Mouse (Mus musculus) kidney, adult 18-20 months (tissue): ENCODE data around the gene Pml.
A peak's percentile ranks its signal among the peaks of the same experiment; 100 is the strongest.

Experiments
- DNase-seq: peaks from one replicate; pipeline ENCODE4 v3.0.0; 2021

Pml gene

DNA sequence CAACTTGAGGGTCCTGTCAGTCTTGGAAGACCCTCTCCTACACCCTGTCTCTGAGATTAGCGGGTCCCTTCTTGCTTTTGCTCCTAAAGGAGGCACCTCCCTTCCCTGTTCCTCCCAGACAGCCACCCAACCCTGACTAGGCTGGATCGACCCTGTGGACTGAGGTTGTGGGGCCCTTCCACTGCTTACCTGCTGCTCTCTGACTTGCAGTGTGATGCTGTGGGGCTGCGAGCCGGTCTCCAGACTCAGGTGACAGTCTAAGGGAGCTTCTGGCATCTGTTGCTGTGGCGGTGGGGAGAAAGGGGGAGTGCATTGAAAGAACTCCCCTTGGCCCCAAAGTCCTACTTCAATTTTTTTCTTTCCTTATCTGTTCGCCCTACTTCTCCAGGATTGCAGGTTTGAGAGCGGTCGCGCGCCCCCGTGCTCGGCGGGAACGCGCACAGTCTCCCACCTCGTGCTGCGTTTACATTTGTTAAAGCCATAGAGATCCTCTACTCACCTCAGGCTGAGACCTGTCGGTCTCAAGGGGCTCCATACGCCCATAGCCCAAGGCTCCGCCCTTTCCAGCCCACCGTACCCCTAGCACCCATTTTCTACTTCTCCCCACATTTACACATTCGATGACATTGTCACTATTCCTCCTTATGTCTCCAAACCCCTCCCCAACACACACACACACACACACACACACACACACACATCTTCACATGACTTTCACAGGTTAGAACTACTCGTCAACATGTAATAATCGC is 48.3 kb downstream of the Pml start:
- no peak for DNase-seq

DNA sequence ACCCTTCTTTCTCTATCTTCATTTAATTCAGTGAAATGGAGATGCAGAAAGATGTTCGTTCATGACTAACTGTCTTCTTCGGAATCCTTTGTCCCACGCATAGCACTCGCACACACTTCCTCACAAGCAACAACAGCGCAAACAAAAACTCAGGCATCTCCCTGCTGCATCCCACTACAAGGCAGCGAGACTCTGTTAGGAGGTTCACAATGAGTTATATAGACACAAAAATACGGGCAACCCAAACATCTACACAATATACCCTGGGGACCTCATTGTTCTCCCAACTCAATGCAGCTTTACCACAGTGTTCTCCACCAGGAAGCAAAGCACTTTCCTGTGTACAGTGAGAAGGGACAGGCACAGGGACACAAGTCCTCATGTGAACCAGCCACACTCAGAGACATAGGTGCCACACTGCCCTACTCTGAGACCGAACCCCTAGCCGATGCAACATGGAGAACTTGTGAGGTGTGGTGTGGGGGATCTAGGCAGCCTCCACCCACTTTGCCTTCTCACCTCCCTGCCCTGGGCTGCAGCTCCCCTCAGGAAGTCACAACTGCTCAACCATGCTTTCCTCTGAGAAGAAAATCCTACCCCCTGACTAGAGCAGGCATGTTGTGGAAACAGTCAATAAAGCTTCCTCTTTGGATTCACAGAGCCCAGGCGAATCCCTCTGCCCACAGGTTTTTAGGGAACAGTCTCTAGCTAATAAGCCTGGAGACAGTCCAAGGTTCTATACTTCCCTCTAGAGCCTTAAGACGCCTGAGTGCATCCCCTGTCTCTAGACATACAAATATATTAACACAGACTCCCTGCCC is 49.1 kb downstream of the Pml start:
- no peak for DNase-seq

DNA sequence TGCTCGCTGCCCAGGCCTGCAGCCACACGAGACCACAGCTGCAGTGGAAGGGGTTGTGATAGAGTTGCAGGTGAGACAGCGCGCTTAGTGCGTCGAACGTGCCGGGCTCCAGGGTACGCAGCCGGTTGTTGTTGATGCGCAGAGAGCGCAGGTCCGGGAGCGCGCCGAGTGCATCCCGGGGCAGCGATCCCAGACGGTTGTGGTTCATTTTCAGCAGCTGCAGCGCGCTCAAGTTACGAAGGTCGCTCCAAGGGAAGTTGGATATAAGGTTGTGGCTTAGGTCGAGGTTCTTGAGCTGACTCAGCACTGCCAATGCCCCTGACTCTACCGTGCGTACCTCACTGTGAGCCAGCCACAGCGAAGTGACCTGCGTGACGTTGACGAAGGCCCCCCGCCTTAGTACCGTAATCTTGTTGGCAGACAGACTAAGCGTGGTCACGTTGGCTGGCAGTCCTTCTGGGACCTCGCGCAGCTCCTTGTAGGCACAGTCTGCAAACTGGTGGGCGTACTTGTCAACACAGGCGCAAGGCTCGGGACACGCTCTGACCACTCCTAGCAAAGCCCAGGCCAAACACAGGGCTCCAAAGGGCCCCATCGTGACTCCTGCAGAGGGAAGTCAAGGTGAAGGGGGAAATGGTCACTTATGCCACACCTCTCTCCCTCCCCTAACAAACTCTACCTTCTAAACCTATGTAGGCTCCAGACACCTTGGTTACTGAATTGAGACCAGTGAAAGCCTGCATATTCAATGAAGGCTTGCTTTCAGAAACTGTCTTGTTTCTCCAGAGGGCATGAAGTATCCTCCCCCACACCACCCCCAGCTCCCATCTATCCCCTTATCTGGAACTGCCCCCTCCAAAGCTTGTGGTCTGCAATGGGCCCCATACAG is 50.0 kb downstream of the Pml start:
- DNase-seq: no peak

DNA sequence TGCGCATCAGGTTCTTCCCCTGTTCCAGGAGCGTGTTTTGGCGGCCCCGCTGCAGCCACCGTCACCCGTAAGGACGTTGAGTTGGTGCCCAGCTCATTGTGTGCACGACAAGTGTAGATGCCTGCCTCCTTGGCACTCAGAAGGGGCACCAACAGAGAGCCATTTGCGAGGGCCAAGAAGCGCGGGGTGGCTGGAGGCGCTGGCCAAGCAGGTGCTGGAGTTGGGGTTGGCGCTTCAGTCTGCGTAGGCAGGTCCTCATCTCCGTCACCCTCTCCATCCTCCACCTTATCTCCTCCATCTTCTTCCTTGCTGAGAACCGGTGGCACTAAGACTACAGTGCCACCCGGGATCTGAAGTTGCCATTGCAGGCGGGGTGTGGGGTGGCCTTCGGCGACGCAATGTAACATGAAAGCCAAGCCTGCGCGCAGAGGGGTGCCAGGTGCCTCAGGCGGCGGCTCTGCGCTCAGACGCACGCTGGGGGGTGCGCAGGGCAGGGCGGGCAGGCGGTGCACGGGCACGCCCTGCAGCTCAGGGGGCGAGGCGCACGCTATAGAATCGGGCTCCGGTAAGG is 50.7 kb downstream of the Pml start:
- DNase-seq: no peak

DNA sequence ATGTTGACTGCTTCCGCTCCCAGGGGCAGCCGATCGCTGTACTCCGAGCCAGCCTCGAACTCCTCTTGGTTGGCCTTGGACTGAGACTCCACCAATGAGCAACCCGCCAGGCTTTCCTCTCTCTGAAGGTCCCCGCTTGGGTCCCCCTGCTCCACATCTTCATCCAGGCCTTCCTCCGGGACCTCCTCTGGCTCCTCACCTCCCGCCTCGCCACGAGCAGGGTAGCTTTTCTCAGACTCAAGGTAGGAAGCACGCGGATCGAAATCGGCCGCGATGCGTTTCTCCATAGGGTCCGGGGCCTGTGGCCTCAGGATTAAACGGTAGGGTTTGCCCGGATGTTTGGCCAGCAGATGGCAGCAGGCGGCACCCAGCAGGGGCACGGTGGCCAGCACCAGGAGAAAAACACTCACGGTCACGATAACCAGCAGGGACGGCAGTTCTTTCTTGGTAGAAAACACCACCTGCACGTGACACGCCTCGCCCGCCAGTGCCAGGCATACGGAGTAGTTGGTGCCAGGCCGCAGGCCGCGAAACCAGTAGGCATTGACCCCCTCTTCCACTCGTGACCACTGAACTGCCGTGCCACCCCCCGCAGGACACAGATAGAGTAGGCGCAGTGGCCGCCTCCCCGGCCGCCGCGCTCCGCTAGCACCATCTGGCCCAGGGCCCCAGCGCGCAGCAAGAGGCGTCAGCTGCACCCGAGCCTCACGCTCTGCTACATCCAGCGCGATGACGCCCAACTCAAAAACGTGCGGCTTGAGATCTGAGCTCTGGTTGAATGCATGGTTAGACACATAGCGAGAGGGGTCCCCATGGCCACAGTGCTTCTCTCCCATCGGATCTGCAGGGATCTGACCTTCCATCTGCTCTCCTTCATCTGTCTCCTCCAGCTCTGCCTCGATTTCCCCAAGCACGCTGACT is 51.5 kb downstream of the Pml start:
- peak; percentile 73 for DNase-seq

DNA sequence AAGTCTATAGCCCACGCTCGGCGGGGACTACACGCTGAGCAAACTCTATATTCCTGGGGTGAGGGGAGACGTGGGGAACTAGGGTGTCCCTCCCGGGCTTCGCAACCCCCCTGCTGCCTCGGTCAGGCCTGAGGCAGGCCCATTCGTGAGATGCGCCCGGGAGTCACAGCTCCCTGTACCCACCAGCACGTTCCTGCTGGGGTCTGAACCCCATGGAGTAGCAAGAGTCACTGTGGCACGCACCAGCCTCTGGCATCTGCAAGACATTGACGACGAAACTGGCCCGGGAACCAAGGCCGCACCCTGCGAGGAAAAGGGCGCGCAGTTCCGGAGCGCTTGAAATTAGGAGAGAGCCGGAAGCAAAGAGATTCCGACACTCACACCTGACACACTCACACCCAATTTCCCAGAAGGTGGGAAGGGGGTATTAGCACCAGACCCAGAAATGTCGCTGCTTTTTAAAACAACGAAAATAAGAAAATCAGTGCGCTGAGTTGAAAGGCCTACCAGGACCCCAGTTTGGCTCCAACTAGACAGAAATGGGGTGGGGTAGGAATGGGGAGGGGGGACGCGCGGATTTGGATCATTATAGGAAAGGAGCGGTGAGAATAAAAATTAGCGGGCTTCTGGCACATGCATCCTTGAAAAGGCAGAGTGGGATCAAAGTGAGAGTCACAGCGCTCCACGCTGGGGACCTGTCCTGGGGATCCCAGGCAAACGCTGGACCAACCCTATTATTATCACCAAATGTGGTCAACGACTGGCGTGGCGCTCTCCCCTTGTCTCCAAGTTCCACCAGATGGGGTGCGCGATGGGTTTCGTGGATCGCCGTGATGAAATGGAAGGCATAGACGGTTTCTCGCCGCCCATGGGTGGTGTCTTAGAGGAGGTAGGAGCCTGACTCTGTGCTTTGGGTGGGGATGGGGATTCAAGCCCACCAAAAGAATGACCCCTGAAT is 52.7 kb downstream of the Pml start:
- no peak for DNase-seq

DNA sequence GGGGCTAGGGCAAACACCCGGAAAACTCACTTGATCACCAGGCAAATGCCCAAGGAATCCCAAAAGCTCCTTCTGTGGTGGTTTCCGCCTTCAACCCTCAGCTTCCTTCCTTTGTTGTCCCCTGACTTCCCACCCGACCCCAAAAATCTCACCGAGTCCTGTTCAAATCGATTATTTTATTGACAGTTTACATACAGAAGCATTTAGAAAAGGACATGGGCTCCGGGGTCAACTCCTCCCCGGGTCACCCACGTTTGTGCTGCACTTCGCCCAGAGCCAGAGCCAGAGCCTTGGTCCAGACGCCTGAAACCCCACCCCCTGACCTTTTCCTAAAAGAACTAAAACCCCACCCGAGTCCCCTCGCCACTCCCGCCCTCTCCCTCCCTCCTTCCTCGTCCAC is 53.4 kb downstream of the Pml start:
- DNase-seq: no peak

DNA sequence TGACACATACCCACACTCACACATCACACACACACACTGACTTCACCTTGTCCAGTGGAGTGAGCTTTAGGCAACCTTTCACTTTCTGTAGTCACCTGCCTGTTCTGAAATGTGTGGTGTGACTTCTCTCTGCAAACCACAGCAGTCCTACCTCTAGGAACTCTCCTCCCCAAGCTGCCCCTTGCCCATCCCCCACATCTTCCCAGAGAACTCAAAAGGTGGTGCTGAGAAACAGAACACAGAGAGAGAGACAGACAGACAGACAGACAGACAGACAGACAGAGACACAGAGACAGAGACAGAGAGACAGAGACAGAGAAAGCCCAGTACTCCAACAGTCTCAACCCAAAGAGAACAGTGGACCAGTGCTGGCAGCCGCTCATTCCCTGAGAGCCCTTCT is 53.9 kb downstream of the Pml start:
- DNase-seq: no peak

DNA sequence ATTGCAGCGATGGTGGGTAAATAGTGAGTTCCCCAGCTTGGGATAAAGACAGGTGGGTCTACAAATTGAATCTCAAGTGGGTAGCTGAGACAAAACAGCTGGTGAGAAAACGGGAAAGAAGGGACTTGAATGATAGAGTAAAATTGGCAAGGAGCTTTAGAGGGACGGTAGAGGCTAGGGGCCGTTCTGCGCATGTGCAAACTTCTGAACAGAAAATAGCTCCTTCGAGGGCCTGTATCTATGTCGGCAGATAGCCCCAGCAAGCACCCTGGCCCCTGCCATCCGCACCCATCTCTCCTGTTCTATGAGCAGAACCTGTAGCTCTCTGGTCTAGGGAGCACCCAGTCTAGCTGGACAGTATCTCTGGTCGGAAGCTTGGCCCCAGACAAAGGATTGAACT is 55.4 kb downstream of the Pml start:
- DNase-seq: no peak

DNA sequence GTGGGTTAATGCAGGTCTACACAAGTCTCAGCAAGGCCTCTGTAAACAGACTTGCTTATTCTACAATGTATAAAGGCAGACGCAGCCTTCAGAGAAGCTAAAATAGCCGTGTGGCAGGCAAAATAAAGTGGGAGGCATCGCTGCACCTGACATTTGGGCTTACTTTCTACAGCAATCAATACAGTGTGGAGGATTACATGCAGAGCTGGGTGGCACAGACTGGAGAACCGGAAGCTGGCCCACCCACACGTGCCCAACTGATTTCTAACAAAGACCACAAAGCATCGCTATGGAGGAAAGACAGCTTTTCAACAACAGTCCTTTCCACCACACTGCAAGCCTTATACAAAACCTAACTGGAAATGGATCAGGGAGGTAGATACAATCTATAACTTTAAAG is 65.1 kb downstream of the Pml start:
- DNase-seq: no peak

DNA sequence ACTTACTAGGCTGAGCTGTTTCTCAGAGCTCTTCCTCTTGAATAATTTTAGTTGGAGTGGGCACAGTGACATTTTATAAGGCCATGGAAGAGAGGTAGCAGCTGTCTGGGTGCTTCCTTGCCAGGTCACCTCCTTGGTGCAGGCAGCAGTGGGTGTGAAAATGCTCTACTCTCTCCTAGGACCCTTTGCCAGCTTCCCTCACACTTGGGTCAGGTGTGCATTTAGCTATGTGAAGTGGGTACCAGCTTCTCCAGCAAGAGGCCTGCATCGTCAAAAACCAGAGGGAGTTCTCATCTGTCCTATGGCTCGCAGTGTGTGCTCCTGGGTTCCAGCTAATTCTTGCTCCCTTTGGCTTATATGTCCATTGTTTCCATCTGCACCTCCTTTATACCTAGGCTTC is 70.2 kb downstream of the Pml start:
- DNase-seq: no peak

DNA sequence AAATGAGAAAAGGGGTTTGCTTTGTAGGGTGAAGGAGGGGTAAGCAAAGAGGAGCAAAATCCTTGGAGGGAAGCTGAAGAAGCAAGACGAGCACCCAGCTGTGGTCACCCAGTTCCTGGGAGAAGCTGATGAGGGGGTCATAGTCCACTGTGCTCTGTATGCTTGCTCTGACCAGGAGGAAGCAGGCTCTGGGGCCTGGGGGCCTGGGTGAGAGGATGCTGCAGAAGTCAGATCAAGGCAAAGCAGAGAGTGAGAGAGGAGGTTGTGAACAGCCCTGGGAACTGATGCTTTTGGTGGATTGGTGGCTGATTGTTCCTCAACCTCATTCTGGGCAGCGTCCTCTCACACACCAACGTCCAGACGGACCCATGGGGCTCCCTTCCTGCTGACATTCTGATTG is 72.4 kb downstream of the Pml start:
- no peak for DNase-seq

DNA sequence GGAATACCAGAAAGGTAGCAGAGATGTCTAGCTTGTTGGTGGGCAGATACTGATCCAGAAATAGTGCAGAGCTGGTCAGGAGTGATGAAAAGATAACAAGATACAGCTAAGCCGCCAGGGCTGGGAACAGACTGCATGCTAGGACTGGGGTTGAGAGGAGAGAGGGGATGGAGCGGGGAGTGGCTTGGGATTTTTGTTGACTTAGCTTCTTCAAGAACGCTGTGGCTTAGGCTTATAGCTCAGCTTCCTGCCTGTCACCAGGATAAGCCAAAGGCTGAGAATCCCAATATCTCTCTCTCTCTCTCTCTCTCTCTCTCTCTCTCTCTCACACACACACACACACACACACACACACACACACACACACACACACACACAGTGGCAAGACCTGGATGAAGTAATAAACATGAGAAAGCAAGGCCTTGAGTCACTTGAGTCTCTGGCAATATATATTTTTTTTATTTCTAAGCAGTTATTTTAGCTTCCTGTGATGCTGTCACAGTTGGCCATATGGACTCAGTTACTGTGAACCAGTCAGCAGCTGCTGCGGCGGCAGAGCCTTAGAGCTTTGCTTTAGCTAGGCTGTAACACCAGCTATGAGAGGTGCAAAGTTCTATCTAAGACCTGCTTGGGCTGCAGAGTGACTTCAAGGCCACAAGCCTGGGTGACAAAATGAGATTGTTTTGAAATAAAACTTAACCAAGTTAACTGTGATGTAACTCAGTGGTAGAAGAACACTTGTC is 73.7 kb downstream of the Pml start:
- no peak for DNase-seq

DNA sequence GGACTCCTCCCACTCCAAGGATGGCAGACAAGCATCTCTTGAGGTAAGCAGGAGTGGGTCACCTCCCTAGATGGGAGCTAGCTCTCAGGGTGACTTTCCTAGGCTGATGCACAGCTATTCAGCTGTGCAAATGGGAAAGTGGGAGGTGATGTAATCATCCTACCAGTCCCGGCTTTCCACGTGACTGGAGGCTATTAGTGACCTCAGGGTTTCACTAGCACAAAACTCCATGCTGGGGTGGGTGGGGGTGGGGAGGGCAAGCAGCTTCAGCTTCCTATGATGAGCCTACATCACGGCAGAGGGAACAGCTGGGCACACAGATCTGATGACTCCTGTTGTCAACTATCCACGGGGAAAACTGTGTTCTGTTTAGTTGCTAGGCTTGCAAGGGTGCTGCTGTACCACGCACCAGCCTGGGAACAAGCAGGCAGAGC is 74.8 kb downstream of the Pml start:
- DNase-seq: no peak

DNA sequence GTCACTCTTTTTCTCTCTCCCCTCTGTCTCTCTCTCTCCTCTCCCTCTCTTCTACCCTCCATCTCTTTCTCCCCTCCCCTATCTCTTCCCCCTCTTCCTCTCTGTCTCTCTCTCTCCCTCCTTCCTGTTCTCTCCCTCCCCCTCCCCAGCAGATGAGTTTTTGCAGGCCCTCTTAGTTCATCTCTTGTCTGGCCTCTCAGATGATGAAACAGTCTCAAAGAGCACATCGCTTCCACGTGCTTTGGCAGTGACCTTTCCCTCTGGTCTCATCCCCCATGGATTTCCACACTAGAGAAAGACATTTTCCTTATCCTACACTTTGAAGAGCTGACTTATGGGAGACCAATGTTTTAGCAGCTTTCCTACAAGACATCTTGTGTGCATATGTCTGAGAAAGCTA is 76.7 kb downstream of the Pml start:
- DNase-seq: no peak

DNA sequence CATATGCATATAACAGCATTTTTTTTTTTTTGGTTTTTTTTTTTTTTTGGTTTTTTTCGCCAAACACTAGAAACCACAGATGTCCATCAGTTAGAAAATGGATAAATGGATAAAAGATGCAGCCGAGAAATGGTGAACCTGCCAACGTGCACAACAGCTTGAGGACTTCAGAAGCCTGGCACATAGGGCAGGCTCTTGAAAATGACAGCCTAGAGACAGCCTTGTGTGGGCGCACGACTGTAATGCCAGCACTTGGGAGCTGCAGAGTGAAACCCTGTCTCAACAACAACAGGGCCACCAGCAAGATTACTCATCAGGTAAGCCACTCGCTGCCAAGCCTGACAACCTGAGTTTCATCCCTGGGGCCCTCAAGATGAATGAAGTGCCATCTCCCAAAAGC is 80.2 kb downstream of the Pml start:
- no peak for DNase-seq

DNA sequence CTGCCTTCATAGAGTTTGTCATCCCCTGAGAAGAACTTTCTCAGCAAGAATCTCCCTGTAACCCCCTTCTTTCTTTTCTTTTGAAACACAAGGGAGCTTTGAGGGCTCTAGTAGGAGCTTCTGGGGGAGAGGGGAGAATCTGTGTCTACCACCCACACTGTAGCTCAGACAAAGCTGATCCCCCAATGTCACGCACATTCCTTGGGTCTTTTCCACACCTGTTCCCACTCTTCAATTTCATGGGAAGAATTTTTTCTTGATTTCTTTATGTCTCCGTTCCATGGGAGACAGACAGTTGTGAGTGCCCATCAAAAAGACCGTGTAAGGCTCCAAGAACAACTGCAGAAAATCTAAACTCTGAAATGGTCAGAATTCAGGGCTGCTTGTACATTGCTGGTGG is 80.7 kb downstream of the Pml start:
- no peak for DNase-seq
